Comparison of ENCODE assay signal across 26 mouse cellular contexts in genomic region chr5:122482733-122483391, GRCm38 (mm10). TPM values are rescaled to one million over a fixed set of nuclear protein-coding genes. Genes with fewer than 3 reads are reported as not detected.
DNase-seq lines count a peak whose midpoint lies in the region; ATAC-seq and TF ChIP-seq lines count a peak whose summit lies in the region.
"Had no signal": no experiment of that assay in that cellular context is flagged by ENCODE, and none has a peak within 500 bp of the region (broad histone marks: within the 10 kb centered on the region; RNA-seq: fewer than 3 reads in every experiment).

No protein-coding gene starts in this region.

- no peak for TF ChIP-seq CTCF in heart, postnatal 0 days (IDR thresholded peaks at IDR 0.05; ENCODE audit: low read depth)

- H3K27ac ChIP-seq in heart, embryonic 11.5 days (ENCODE audit: low read depth, low read length) = no peak overlapping the region; the same call in 1 of the 2 replicates
- no peak overlapping the region for H3K27ac ChIP-seq in heart, embryonic 10.5 days
- H3K27ac ChIP-seq in heart, postnatal 0 days (ENCODE audit: low read depth) = peak overlapping the region; percentile 56
- H3K27ac ChIP-seq: embryonic facial prominence, embryonic 10.5 days; embryonic facial prominence, embryonic 15.5 days; forebrain, embryonic 13.5 days; limb, embryonic 10.5 days; limb, embryonic 15.5 days; liver, embryonic 13.5 days; macrophage; midbrain, embryonic 13.5 days had no signal

- TF ChIP-seq EP300 in heart, postnatal 0 days (IDR thresholded peaks at IDR 0.05; ENCODE audit: low read depth) = no peak

- H3K27me3 ChIP-seq in heart, embryonic 11.5 days (ENCODE audit: control insufficient read depth, insufficient read depth, low read length) = no peaks in the 10 kb centered on the region
- H3K27me3 ChIP-seq in heart, embryonic 10.5 days (ENCODE audit: insufficient read depth, poor library complexity, severe bottlenecking) = no peaks in the 10 kb centered on the region
- no peaks in the 10 kb centered on the region for H3K27me3 ChIP-seq in heart, postnatal 0 days (ENCODE audit: control insufficient read depth, insufficient read depth, low read length)
- H3K27me3 ChIP-seq: embryonic facial prominence, embryonic 15.5 days; forebrain, embryonic 13.5 days; limb, embryonic 15.5 days; liver, embryonic 13.5 days; midbrain, embryonic 13.5 days had no signal

- 72% methylated on average over 6 of the region's 6 CpGs for WGBS in heart, embryonic 11.5 days (ENCODE audit: insufficient replicate concordance)
- 72% methylated on average over 6 of the region's 6 CpGs for WGBS in heart, embryonic 10.5 days
- WGBS in heart, postnatal 0 days = 47% methylated on average over 6 of the region's 6 CpGs

- H3K9me3 ChIP-seq in heart, embryonic 11.5 days (replicated peaks; ENCODE audit: control insufficient read depth, low read length) = no peaks in the 10 kb centered on the region
- no peaks in the 10 kb centered on the region for H3K9me3 ChIP-seq in heart, embryonic 10.5 days
- H3K9me3 ChIP-seq in heart, postnatal 0 days (replicated peaks; ENCODE audit: control insufficient read depth, low read length) = no peaks in the 10 kb centered on the region
- H3K9me3 ChIP-seq: embryonic facial prominence, embryonic 10.5 days; embryonic facial prominence, embryonic 15.5 days; forebrain, embryonic 13.5 days; limb, embryonic 10.5 days; limb, embryonic 15.5 days; liver, embryonic 13.5 days; midbrain, embryonic 13.5 days had no signal

- no peak overlapping the region for H3K9ac ChIP-seq in heart, embryonic 11.5 days (ENCODE audit: low read depth, low read length)
- no peak overlapping the region for H3K9ac ChIP-seq in heart, postnatal 0 days (replicated peaks; ENCODE audit: low read depth, low read length)
- H3K9ac ChIP-seq: embryonic facial prominence, embryonic 15.5 days; forebrain, embryonic 13.5 days; limb, embryonic 15.5 days; liver, embryonic 13.5 days; midbrain, embryonic 13.5 days had no signal

- peaks cover 37% of the 10 kb centered on the region for H3K36me3 ChIP-seq in heart, embryonic 11.5 days (ENCODE audit: control insufficient read depth, insufficient read depth, low read length)
- peaks cover 93% of the 10 kb centered on the region for H3K36me3 ChIP-seq in heart, embryonic 10.5 days
- peaks cover 79% of the 10 kb centered on the region for H3K36me3 ChIP-seq in heart, postnatal 0 days (replicated peaks; ENCODE audit: control insufficient read depth, insufficient read depth, low read length)

- H3K4me1 ChIP-seq in heart, embryonic 11.5 days (ENCODE audit: control insufficient read depth, insufficient read depth, low read length) = peaks cover 4% of the 10 kb centered on the region; the same call in 1 of the 2 replicates
- H3K4me1 ChIP-seq in heart, embryonic 10.5 days = no peaks in the 10 kb centered on the region; the same call in 1 of the 2 replicates
- H3K4me1 ChIP-seq in heart, postnatal 0 days (ENCODE audit: control insufficient read depth, insufficient read depth) = 0 out of 2 replicates have a peak, but pooled peaks cover 11% of the 10 kb centered on the region
- H3K4me1 ChIP-seq: embryonic facial prominence, embryonic 10.5 days; embryonic facial prominence, embryonic 15.5 days; forebrain, embryonic 13.5 days; limb, embryonic 10.5 days; limb, embryonic 15.5 days; liver, embryonic 13.5 days; midbrain, embryonic 13.5 days had no signal

- ATAC-seq in heart, embryonic 11.5 days (replicated peaks; ENCODE audit: insufficient number of reproducible peaks, low FRiP score, low TSS enrichment) = 0 out of 2 replicates have a peak, but pooled peaks have one; percentile 53
- no peak for ATAC-seq in heart, postnatal 0 days (ENCODE audit: insufficient read depth, low read depth)
- ATAC-seq: forebrain, embryonic 13.5 days; hindbrain, embryonic 16.5 days; lung, postnatal 0 days; midbrain, embryonic 13.5 days had no signal

- DNase-seq in adrenal gland, adult 2 months = peak; percentile 63
- DNase-seq in adrenal gland, postnatal 4 days (ENCODE audit: low spot score in 2 of 2) = no peak
- no peak for DNase-seq in heart, embryonic 10.5 days (ENCODE audit: low spot score)
- DNase-seq in heart, postnatal 0 days (ENCODE audit: low spot score) = no peak
- DNase-seq in heart, adult 9 months (ENCODE audit: low spot score in 2 of 2) = no peak
- no peak for DNase-seq in lung, postnatal 36 days
- no peak for DNase-seq in cerebellum, adult 9-11 months
- DNase-seq: cerebellum, adult 2 months; cerebellum, postnatal 25 days; gastrocnemius, postnatal 36 days; kidney, adult 18-20 months; layer of hippocampus, adult 9-11 months; liver, embryonic 13.5 days; lung, adult 18-20 months; thymus, adult 2 months; thymus, postnatal 36 days had no signal

- H3K4me3 ChIP-seq in heart, embryonic 11.5 days (ENCODE audit: low read depth, low read length) = no peak overlapping the region
- H3K4me3 ChIP-seq in heart, embryonic 10.5 days = no peak overlapping the region
- no peak overlapping the region for H3K4me3 ChIP-seq in heart, postnatal 0 days (ENCODE audit: low read depth, low read length)
- H3K4me3 ChIP-seq: embryonic facial prominence, embryonic 10.5 days; embryonic facial prominence, embryonic 15.5 days; forebrain, embryonic 13.5 days; limb, embryonic 10.5 days; limb, embryonic 15.5 days; liver, embryonic 13.5 days; midbrain, embryonic 13.5 days had no signal

- no peak overlapping the region for H3K4me2 ChIP-seq in heart, embryonic 11.5 days
- no peak overlapping the region for H3K4me2 ChIP-seq in heart, postnatal 0 days (ENCODE audit: low read depth, low read length)
- H3K4me2 ChIP-seq: embryonic facial prominence, embryonic 15.5 days; forebrain, embryonic 13.5 days; limb, embryonic 15.5 days; liver, embryonic 13.5 days; midbrain, embryonic 13.5 days had no signal

RNA-seq across cellular contexts. Expression of gene Atp2a2, which starts 19.2 kb away (rescaled TPM):
- total RNA-seq in adrenal gland, adult 2 months (2021) = 100 to 1,000 TPM; 159 to 186 TPM
- 50.5 and 66.8 TPM in 2 replicates for polyA plus RNA-seq in adrenal gland, adult 2 months (2012; rRNA removed)
- total RNA-seq in adrenal gland, postnatal 4 days (2021) = 100 to 1,000 TPM; 190 to 196 TPM
- polyA plus RNA-seq in heart, embryonic 11.5 days (2014; fragmentation: Nextera tagmentation; extraction: Ambion mirVana) = 255 and 272 TPM in 2 replicates
- polyA plus RNA-seq in heart, embryonic 10.5 days (2016; fragmentation: Nextera tagmentation; extraction: Ambion mirVana) = 205 and 235 TPM in 2 replicates
- 2,277 and 2,295 TPM in 2 replicates for total RNA-seq in heart, postnatal 0 days (2014; rRNA removed; ENCODE audit: low replicate concordance)
- 706 and 785 TPM in 2 replicates for polyA plus RNA-seq in heart, postnatal 0 days (2015; fragmentation: Nextera tagmentation; extraction: Ambion mirVana)
